Mouse (Mus musculus): ENCODE measurements at regions not wholly inside any gene's neighbourhood (a gene's known extent, or its start where the extent isn't known, plus 50 kb on each side); places are given as distances from the start of the nearest gene placed in this dataset.
A peak's percentile ranks its signal among the peaks of the same experiment; 100 is the strongest.

GRCm38 (mm10) chr11:20898558-20898957 is 67.7 kb upstream of the Lgalsl start:
- 0 out of 2 replicates have a peak, but pooled peaks cover 5% of the 10 kb centered on the region for H3K4me1 ChIP-seq (ENCODE audit: control insufficient read depth, insufficient read depth, low read length)
- H3K27ac ChIP-seq (ENCODE audit: insufficient read depth, low read depth, low read length), result no peak overlapping the region
- WGBS, result 55% methylated on average over 4 of the region's 4 CpGs
- TF ChIP-seq POLR2A (IDR thresholded peaks at IDR 0.05; ENCODE audit: low read depth, low read length) (no peak), CTCF (conservative IDR thresholded peaks at IDR 0.05; ENCODE audit: insufficient read depth, insufficient read length, low read depth, low read length) (no peak)
- no peak overlapping the region for H3K4me3 ChIP-seq (ENCODE audit: insufficient read depth, low read depth, low read length)
- DNase-seq, result peak; percentile 23
- no peaks in the 10 kb centered on the region for H3K27me3 ChIP-seq (replicated peaks; ENCODE audit: control insufficient read depth, insufficient read depth, low read length)
- no peaks in the 10 kb centered on the region for H3K36me3 ChIP-seq (ENCODE audit: control insufficient read depth, insufficient read depth, low read length)

DNA sequence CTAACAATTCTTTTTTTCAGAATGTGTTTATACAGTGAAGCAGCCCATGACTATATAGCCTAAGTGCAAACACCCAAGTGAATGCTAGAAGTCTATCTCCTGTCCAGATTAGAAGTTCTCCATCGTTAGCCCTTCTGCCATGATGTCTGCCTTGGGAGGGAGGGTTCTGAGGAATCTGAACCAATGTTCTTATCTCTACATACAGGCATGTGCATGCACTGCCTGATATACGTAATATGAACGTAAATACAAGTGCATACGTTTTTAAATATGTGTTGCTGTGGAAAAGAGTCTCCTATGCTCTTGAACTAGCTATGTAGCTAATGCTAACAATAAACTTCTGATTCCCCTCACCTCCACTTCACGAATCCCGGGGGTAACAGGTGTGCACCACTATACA is 68.9 kb upstream of the Lgalsl start:
- no peak for DNase-seq
- Histone ChIP-seq H3K4me3 (ENCODE audit: insufficient read depth, low read depth, low read length) (no peak overlapping the region), H3K27me3 (replicated peaks; ENCODE audit: control insufficient read depth, insufficient read depth, low read length) (no peaks in the 10 kb centered on the region), H3K27ac (ENCODE audit: insufficient read depth, low read depth, low read length) (no peak overlapping the region), H3K36me3 (ENCODE audit: control insufficient read depth, insufficient read depth, low read length) (no peaks in the 10 kb centered on the region), H3K4me1 (ENCODE audit: control insufficient read depth, insufficient read depth, low read length) (0 out of 2 replicates have a peak, but pooled peaks cover 5% of the 10 kb centered on the region)
- WGBS, result 95% methylated on average over 6 of the region's 6 CpGs
- no peak for TF ChIP-seq POLR2A (IDR thresholded peaks at IDR 0.05; ENCODE audit: low read depth, low read length)
- TF ChIP-seq CTCF (conservative IDR thresholded peaks at IDR 0.05; ENCODE audit: insufficient read depth, insufficient read length, low read depth, low read length), result no peak

DNA sequence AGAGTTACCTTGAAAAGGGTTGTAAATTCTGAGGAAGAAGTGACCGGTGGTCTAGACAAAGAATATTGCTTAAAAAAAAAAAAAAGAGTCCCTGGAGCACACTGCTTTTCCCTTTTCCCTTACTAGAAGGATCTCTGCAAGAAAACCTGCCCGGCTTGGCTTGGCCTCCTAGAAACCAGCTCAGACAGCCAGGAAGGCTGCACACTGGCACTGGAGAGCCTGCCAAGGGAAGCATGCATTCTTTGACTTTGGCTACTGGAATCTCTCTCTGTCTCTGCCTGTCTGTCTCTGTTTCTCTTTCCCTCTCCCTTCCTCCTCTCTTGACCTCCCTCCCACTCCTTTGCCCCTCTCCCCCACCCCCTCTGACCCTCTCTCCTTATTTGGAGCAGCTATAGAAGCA is 71.1 kb upstream of the Lgalsl start:
- Histone ChIP-seq H3K36me3 (ENCODE audit: control insufficient read depth, insufficient read depth, low read length) (no peaks in the 10 kb centered on the region), H3K4me1 (ENCODE audit: control insufficient read depth, insufficient read depth, low read length) (0 out of 2 replicates have a peak, but pooled peaks cover 5% of the 10 kb centered on the region), H3K27ac (ENCODE audit: insufficient read depth, low read depth, low read length) (no peak overlapping the region), H3K4me3 (ENCODE audit: insufficient read depth, low read depth, low read length) (no peak overlapping the region), H3K27me3 (replicated peaks; ENCODE audit: control insufficient read depth, insufficient read depth, low read length) (no peaks in the 10 kb centered on the region)
- TF ChIP-seq POLR2A (IDR thresholded peaks at IDR 0.05; ENCODE audit: low read depth, low read length), result no peak
- no peak for TF ChIP-seq CTCF (conservative IDR thresholded peaks at IDR 0.05; ENCODE audit: insufficient read depth, insufficient read length, low read depth, low read length)
- 24% methylated on average over 2 of the region's 2 CpGs for WGBS
- peak; percentile 14 for DNase-seq

- Histone ChIP-seq H3K36me3 (ENCODE audit: control insufficient read depth, insufficient read depth, low read length) (no peaks in the 10 kb centered on the region), H3K4me1 (ENCODE audit: control insufficient read depth, insufficient read depth, low read length) (0 out of 2 replicates have a peak, but pooled peaks cover 5% of the 10 kb centered on the region), H3K27ac (ENCODE audit: insufficient read depth, low read depth, low read length) (no peak overlapping the region), H3K4me3 (ENCODE audit: insufficient read depth, low read depth, low read length) (no peak overlapping the region), H3K27me3 (replicated peaks; ENCODE audit: control insufficient read depth, insufficient read depth, low read length) (no peaks in the 10 kb centered on the region)
- TF ChIP-seq POLR2A (IDR thresholded peaks at IDR 0.05; ENCODE audit: low read depth, low read length), result no peak
- no peak for TF ChIP-seq CTCF (conservative IDR thresholded peaks at IDR 0.05; ENCODE audit: insufficient read depth, insufficient read length, low read depth, low read length)
- 60% methylated on average over 8 of the region's 8 CpGs for WGBS
- no peak for DNase-seq
Measured at GRCm38 (mm10) chr11:20902910-20903309, 72.1 kb upstream of the Lgalsl start.

- no peaks in the 10 kb centered on the region for H3K36me3 ChIP-seq (ENCODE audit: control insufficient read depth, insufficient read depth, low read length)
- WGBS, result 78% methylated on average over 3 of the region's 3 CpGs
- no peaks in the 10 kb centered on the region for H3K4me1 ChIP-seq (ENCODE audit: control insufficient read depth, insufficient read depth, low read length)
- no peak overlapping the region for H3K4me3 ChIP-seq (ENCODE audit: insufficient read depth, low read depth, low read length)
- H3K27ac ChIP-seq (ENCODE audit: insufficient read depth, low read depth, low read length), result no peak overlapping the region
- no peaks in the 10 kb centered on the region for H3K27me3 ChIP-seq (replicated peaks; ENCODE audit: control insufficient read depth, insufficient read depth, low read length)
- DNase-seq, result no peak
- TF ChIP-seq POLR2A (IDR thresholded peaks at IDR 0.05; ENCODE audit: low read depth, low read length) (no peak), CTCF (conservative IDR thresholded peaks at IDR 0.05; ENCODE audit: insufficient read depth, insufficient read length, low read depth, low read length) (no peak)
Measured at GRCm38 (mm10) chr11:20907996-20908395, 77.1 kb upstream of the Lgalsl start.

DNA sequence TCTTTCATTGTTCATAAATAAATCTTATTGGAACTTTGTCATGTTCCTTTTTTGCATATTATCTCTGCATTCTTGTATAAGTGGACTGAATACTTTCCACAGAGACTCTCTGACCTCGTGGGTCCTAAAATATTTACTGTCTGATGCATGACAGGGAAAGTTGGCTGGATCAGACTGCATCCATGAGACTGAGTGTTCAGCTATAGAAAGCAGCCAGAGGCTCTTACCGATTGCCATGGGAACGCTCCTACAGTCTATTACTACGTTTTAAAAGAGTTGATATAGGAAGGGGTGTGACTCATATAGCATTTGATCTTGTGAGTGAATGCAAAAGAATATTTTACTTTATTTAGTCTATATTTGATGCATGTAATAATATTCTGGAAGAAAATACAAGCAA is 77.6 kb upstream of the Lgalsl start:
- DNase-seq, result no peak
- TF ChIP-seq POLR2A (IDR thresholded peaks at IDR 0.05; ENCODE audit: low read depth, low read length), result no peak
- no peak for TF ChIP-seq CTCF (conservative IDR thresholded peaks at IDR 0.05; ENCODE audit: insufficient read depth, insufficient read length, low read depth, low read length)
- H3K27me3 ChIP-seq (replicated peaks; ENCODE audit: control insufficient read depth, insufficient read depth, low read length), result no peaks in the 10 kb centered on the region
- H3K27ac ChIP-seq (ENCODE audit: insufficient read depth, low read depth, low read length), result no peak overlapping the region
- H3K4me1 ChIP-seq (ENCODE audit: control insufficient read depth, insufficient read depth, low read length), result no peaks in the 10 kb centered on the region
- H3K36me3 ChIP-seq (ENCODE audit: control insufficient read depth, insufficient read depth, low read length), result no peaks in the 10 kb centered on the region
- 74% methylated on average over 4 of the region's 4 CpGs for WGBS
- no peak overlapping the region for H3K4me3 ChIP-seq (ENCODE audit: insufficient read depth, low read depth, low read length)

DNA sequence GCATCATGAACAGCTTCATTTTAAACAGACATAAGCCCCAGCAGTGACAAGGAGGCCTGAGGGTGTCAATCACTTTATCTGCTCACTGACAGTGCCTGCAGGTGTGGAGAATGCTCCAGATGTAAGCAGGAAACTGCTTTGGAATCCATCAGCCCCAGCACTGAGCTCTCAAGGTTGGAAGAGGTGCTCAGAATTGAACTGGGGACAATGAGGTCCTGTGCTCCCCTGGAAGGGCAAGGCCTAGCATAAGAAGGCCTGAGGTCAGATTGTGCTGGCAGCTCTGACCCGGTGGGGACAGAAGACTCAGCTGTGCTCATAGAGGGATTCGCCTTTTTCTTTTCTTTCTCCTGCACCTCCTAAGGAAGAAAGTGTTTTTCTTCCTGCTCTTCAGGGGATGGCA is 82.2 kb upstream of the Lgalsl start:
- WGBS, result 90% methylated on average over 2 of the region's 2 CpGs
- Histone ChIP-seq H3K4me3 (ENCODE audit: insufficient read depth, low read depth, low read length) (no peak overlapping the region), H3K27ac (ENCODE audit: insufficient read depth, low read depth, low read length) (no peak overlapping the region), H3K36me3 (ENCODE audit: control insufficient read depth, insufficient read depth, low read length) (no peaks in the 10 kb centered on the region), H3K4me1 (ENCODE audit: control insufficient read depth, insufficient read depth, low read length) (no peaks in the 10 kb centered on the region), H3K27me3 (replicated peaks; ENCODE audit: control insufficient read depth, insufficient read depth, low read length) (no peaks in the 10 kb centered on the region)
- TF ChIP-seq POLR2A (IDR thresholded peaks at IDR 0.05; ENCODE audit: low read depth, low read length) (no peak), CTCF (conservative IDR thresholded peaks at IDR 0.05; ENCODE audit: insufficient read depth, insufficient read length, low read depth, low read length) (no peak)
- no peak for DNase-seq

Data from kidney, adult 2 months (tissue).